Mouse (Mus musculus): Measurements from ENCODE around the gene Gpr161.

The Gpr161 gene

GRCm38 (mm10) chr1:165295489-165295888 is at the start of gene Gpr161:
TSS of gene Gpr161 (plus strand) at chr1:165295789.
- no peak for DNase-seq

- no peak for DNase-seq
Observed at GRCm38 (mm10) chr1:165246587-165246986, 49.0 kb upstream of the Gpr161 start.

- DNase-seq = no peak
Observed at GRCm38 (mm10) chr1:165247085-165247484, 48.5 kb upstream of the Gpr161 start.

GRCm38 (mm10) chr1:165247788-165248187 is 47.8 kb upstream of the Gpr161 start:
- no peak for DNase-seq

GRCm38 (mm10) chr1:165248842-165249241 is 46.7 kb upstream of the Gpr161 start:
- DNase-seq = no peak

DNA sequence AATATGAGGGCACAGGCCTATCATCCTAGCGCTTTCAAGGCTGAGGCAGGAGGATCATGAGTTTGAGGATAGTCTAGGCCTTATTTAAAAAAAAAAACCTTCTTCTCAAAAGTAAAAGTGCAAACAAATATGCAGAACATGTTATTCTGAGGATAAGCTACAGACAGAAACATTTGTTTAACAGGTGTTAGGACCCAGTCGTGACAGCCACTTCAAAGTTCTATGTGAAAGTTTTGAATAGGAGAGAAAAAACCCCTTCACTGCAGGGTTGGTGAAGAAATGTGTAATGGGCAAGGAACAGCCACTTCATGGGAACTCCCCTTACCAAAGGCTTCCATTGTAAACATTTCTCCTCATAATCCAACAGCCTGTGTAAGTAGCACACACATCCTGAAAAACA is 45.0 kb upstream of the Gpr161 start:
- no peak for DNase-seq

- DNase-seq = peak; percentile 65
Observed at GRCm38 (mm10) chr1:165252027-165252671, 43.4 kb upstream of the Gpr161 start.

GRCm38 (mm10) chr1:165274946-165275345 is 20.6 kb upstream of the Gpr161 start:
- no peak for DNase-seq

DNA sequence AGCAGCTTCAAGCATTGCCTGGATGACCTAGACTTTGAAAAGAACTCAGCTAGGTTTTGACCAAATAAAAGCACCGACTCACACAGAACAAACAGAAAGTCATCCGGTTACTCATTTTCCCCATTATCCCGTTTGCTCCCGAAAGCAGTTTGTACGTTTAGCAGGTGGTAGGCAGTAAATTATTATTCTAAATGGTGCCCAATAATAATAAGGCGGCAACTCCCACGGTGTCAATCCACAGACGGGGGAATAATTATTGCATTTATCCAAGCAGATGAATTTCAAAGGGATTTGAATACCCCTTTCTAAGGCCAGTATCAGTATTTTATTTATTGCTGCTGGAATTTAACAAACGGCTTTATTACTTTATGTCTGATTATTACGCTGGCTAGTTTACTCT is 14.8 kb upstream of the Gpr161 start:
- no peak for DNase-seq

DNA sequence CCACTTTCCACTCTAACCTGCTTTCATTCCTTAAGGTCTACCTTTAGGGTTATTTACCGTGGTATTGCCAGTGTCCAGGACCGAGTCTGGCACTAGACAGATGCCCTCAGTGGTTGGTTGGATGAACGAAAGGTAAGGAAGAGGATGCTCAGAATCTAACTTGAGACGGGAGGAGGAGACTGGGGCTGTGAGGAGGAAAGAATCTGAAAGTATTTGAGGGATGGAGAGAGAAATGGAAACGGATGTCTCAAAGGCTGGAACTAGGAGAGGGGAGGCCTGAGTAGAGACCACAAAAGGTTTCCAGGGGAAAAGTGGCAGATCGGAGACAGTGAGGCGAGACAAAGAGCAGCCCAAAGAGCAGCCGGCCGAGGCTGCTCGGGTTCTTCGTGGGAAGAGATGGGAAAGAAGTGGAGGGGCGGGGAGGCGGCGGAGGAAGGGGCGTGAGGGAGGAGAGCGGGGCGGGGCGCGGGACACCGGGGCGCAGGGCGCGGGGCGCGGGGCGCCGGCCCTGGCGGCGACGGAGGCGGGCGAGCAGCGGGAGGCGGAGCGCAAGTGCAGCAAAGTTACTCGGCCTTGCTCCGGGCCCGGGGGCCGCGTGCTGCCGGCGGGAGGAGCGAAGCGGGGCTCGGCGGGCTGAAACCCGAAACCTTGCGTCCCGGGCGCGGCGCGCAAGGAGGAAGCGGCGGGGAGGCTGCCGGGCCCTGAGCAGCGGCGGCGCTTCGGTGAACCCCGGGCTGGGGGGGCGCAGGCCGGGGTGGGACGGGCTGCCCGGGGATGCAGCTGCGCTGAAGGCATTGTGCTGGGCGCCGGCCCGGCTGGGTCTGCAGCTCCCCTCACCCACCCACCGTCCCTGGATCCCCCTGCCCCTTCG is 14.0 kb upstream of the Gpr161 start:
- DNase-seq = peak; percentile 83

- DNase-seq = peak; percentile 10
Observed at GRCm38 (mm10) chr1:165282222-165282966, 13.2 kb upstream of the Gpr161 start.

DNA sequence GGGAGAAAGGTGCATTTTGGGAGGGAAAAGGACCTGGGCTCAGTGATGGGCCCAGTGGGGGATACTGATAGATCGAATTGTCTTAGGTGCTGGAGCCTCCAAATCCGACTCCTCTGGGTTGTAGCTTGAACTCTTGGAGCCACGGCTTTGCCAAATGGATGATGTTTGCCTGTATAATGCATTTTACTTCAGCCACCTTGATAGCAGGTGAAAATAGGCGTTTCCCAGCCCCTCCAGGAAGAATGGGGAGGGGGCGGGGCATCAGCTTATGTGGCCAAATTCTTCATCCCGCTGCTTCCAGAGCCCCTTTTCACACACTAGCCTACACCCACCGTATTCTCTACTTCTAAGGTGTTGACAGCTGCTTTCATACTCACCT is 12.6 kb upstream of the Gpr161 start:
- DNase-seq = no peak

DNA sequence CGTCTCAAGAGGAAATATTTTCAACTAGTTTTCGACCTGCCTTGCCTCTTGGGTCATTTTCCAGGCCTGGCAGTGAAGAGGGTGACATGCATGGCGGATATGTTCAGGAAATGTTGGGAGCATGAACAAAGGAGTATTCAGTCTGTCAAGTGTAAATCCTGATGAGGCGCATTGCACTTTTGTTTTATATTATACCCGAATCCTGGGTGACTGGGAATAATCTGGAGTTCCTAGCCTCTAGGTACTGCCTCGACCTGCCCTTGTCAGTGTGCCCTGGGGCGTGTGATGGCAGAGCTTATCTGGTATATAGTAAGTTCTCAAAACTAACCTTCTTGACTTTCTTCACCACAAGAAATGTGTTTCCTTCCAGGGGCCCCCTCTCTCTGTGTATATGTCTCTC is 11.5 kb upstream of the Gpr161 start:
- no peak for DNase-seq

GRCm38 (mm10) chr1:165288165-165288564 is 7.4 kb upstream of the Gpr161 start:
- no peak for DNase-seq

DNA sequence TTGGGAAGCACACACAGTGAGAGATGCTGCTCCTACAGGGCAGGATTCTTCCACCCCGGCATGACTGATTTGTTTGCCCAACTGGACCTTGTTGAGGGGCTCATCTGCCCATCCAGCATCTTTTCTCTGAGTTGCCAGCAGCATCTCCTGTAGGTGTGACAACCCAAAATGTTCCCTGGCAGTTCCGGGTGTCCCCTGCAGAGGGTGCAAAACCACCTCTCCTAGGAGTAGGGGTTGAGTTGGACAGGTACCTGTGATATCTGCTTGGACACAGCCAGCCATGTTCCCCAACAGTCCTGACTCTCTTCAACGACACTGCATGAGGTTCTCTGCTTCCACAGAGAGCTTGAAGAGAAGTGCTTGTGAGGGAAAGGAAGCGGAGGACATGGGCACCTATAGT is 5.8 kb upstream of the Gpr161 start:
- DNase-seq = peak; percentile 27

GRCm38 (mm10) chr1:165291606-165292005 is 4.0 kb upstream of the Gpr161 start:
- no peak for DNase-seq

GRCm38 (mm10) chr1:165301108-165301507 is 5.5 kb downstream of the Gpr161 start:
- no peak for DNase-seq

DNA sequence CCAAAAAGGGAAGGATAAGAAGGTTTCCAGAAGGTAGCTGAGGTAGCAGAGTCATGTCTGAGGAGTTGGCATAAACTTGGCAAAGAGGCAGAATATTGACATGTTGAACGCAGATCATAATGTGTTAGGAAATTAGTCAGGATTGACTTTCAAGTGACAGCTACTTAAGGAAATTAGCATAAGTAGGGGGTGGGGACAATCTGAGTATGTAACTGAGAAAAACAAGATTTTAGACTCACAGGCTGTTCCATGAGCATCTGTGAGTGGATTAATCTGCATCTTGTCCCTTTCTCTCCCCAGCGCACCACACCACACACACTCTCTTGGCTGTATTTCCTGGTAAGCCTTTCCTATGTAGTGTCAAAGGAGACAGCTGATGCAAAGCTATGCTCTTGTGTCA is 6.0 kb downstream of the Gpr161 start:
- DNase-seq = no peak

DNA sequence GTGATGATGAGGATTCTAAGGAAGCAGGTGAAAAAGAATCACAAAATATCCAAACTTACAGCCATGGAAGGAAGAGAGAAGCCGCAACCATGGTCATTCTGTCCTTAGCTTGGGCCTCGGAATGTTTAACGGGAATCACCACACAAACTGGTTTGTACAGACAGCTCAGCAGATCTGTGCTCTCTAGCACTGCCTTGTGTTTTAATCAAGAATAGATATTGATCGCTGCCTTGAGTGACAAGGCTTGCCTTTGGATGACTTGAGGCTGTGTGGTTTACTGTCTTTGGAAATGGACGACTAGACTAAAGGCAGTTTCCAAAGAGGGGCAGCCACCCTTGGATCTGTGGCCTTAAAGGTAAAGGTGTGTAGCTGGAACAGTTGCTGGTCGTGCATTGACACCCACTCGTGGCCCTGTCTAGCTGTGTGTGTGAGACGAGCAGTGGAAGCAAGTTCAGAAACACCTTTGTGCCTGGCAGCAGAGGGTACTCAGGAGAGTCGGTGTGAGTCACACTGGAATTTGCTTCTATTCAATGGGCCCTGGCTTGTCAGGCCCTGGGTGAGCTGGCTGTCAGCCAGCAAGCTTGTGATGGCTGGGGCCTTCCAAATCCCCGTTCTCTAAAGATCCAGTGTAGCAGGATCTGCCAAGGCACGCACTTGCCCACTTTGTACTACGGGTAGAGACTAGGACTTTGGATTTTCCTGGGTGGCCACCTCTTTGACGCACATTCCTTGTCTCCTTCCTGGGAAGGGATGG is 7.0 kb downstream of the Gpr161 start:
- DNase-seq = peak; percentile 81

GRCm38 (mm10) chr1:165303209-165303608 is 7.6 kb downstream of the Gpr161 start:
- DNase-seq = no peak

GRCm38 (mm10) chr1:165304341-165304740 is 8.8 kb downstream of the Gpr161 start:
- no peak for DNase-seq

DNA sequence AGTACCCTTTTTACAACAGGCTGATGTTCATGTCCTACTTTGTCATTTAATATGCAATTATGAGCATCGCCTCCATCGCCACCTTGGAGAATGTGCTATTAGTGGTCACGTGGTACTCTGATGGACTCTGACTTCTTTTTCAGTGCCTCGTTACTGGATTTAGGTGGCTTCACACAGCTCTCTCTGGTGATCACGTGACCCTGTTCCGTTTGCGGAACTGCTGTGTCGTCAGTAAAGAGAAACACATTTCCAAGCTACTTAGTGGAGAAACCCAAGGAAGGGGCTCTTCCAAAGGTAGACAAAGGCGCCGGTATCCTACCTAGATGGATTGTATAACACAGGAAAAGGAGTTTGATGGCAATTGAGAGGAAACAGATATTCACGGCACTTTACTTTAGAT is 12.6 kb downstream of the Gpr161 start:
- DNase-seq = no peak

DNA sequence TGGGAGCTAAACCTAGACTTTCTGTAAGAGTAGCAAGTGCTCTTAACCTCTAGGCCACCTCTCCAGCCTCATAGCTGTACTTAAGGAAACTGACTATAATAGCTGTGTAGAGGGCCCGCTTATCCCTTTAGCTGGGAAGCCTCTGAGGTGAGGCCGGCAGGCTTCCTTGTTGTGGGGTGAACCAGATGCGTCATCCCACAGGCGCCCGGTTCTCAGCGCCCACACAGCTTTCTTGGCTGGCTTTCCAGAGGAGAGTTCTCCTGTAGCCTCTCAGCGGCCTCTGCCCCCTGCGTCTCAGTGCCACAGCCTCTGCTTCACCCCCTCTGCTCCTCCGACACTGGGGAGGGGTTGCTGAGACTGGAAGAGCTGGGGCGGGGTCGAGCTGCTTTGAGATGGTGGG is 20.8 kb downstream of the Gpr161 start:
- DNase-seq = no peak
